Mouse (Mus musculus): ENCODE measurements around the gene Herc3. TPM values are rescaled to one million over a fixed set of nuclear protein-coding genes. Genes with fewer than 3 reads are reported as not detected.

Gene Herc3
- total RNA-seq, 2 experiments from 2014 or later: 170 to 279 TPM

GRCm38 (mm10) chr6:58951128-58951992, 120.1 kb downstream of the Herc3 start:
- intact Hi-C loops (cut with DNase I): no loop called here

GRCm38 (mm10) chr6:58960523-58960922, 129.3 kb downstream of the Herc3 start:
- no peak for TF ChIP-seq CTCF (IDR thresholded peaks at IDR 0.05)
- DNase-seq (ENCODE audit: extremely low spot score in 1 of 2, low spot score in 2 of 2): no peak
- intact Hi-C loops (cut with DNase I): no loop called here
- Histone ChIP-seq H3K27ac (no peak overlapping the region), H3K4me3 (no peak overlapping the region)

More at GRCm38 (mm10) chr6:58951128-58951992, 120.1 kb downstream of the Herc3 start:
- Histone ChIP-seq H3K27ac (no peak overlapping the region), H3K4me3 (no peak overlapping the region)
- no peak for TF ChIP-seq CTCF (IDR thresholded peaks at IDR 0.05)
- DNase-seq (ENCODE audit: extremely low spot score in 1 of 2, low spot score in 2 of 2): no peak

- no peak for TF ChIP-seq CTCF (IDR thresholded peaks at IDR 0.05)
- DNase-seq (ENCODE audit: extremely low spot score in 1 of 2, low spot score in 2 of 2): no peak
- intact Hi-C loops (cut with DNase I): no loop called here
- H3K27ac ChIP-seq: no peak overlapping the region
- no peak overlapping the region for H3K4me3 ChIP-seq
Observed at GRCm38 (mm10) chr6:58962691-58963090, 131.4 kb downstream of the Herc3 start.

DNA sequence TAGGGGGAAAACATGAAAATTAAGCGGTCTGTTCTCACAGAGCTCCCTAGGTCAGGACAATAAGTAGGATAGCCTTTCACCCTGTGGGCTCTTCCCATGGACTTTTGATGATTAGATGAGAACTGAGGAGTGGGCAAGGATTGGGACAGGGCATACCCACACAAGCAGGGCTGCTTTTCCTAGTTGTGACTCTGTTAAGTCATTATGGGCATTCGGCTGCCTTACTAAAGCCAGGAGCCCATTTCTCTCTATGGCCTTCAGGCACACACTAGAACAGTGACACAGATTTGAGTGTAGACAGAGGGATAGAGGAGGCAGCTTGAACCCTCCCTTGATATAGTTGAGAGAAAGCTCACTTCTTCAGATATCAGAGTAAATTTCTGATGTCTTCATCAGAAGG, 132.8 kb downstream of the Herc3 start:
- Histone ChIP-seq H3K27ac (0 out of 2 replicates have a peak overlapping the region, but pooled peaks have one; percentile 15), H3K4me3 (no peak overlapping the region)
- no peak for DNase-seq (ENCODE audit: extremely low spot score in 1 of 2, low spot score in 2 of 2)
- intact Hi-C loops (cut with DNase I): no loop called here
- no peak for TF ChIP-seq CTCF (IDR thresholded peaks at IDR 0.05)

DNA sequence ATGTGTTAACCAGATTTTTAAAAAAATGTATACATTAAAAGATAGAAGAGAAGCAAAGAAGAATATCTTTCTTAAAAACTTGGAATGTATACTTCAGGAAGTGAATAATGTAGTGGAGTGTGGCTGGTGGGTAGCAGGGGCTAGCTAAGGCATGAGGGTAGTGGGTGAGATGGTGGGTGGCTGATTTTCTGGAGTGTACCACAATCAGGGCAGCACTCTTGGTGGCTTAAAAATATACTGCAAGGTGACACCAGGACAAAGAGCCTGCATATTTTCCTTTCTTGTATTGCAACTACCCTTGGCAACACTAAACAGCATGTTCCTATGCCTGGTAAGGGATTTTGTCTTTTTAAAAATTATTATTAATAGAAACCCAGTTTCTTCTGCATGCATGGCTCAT, 133.3 kb downstream of the Herc3 start:
- no peak; the same call in 1 of the 2 replicates for TF ChIP-seq CTCF (IDR thresholded peaks at IDR 0.05)
- Histone ChIP-seq H3K27ac (peak overlapping the region; percentile 69; the same call in 1 of the 2 replicates), H3K4me3 (no peak overlapping the region)
- intact Hi-C loops (cut with DNase I): no loop called here
- DNase-seq (ENCODE audit: extremely low spot score in 1 of 2, low spot score in 2 of 2): no peak

DNA sequence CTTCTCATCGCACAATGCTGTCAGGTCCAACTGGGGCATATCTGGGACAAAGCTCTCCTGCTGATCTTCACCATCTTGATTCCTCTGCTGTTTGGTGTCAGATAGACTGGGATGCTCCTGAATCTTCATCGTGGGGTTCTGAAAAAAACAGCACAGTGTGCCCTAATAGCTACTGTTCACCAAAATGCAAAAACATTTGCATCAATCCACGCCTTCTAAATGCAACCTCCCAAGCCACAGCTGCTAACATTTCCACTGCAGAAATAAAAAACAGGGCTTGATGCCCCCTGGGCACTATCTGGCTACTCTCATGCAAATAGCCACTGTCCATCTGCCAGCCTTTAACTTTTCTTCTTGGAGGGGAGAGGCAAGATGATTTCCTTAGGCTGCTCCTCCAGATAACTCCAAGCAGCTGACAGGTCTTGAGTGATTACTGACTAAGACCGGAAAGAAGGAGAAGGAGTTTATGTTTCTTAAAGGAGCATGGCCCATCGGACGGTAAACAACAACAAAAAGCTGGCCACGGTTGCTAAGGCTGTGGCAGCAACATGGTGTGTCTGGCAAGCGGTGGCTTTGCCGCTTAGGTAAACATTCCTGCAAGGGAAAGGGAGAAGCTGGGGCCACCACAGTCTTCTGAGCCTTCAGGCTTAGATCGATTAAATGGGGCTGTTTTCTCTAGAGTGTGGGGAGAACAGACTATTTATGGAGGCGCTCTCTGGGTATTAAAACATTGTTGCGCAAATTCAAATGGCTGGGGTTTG, 134.0 kb downstream of the Herc3 start:
- no peak overlapping the region for H3K4me3 ChIP-seq
- intact Hi-C loops (cut with DNase I): no loop called here
- TF ChIP-seq CTCF (IDR thresholded peaks at IDR 0.05): no peak
- DNase-seq (ENCODE audit: extremely low spot score in 1 of 2, low spot score in 2 of 2): no peak
- peak overlapping the region; percentile 69 for H3K27ac ChIP-seq

DNA sequence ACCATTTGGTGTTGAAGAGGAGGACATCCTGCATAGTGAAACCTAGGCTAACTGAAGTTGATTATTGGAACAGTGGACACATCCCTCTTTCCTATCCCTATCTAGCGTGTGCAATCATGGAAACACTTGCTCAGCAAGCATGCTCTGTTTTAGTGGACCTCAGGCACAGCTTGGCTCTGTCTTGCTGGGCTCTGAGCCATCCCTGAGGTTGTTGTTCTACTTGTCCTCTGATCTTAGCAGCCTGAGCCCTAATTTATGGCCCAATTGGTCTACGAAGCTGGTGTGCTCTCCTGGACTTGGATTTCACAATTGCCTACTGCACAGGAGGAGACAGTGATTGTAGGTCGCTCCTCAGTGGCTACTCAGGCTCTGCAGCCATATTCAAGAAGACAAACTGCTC, 137.0 kb downstream of the Herc3 start:
- H3K4me3 ChIP-seq: no peak overlapping the region
- no peak overlapping the region for H3K27ac ChIP-seq
- no peak for TF ChIP-seq CTCF (IDR thresholded peaks at IDR 0.05)

More for the DNA sequence above, 137.0 kb downstream of the Herc3 start:
- intact Hi-C loops (cut with DNase I): no loop called here
- DNase-seq (ENCODE audit: extremely low spot score in 1 of 2, low spot score in 2 of 2): no peak

Other genes starting within 250 kb of the Herc3 start
- 10 to 100 TPM; 23.2 to 23.7 TPM for gene Abcg2, start 246.9 kb upstream of the Herc3 start, total RNA-seq (2021)
- 100 to 1,000 TPM; 337 to 344 TPM for gene Nap1l5, start 75.6 kb downstream of the Herc3 start, total RNA-seq (2021)
- gene Fam13a, start 193.1 kb downstream of the Herc3 start, total RNA-seq (2021): 10 to 100 TPM; 14.8 to 15.1 TPM